14 mouse cellular contexts compared by ENCODE assay signal in the genomic region with DNA sequence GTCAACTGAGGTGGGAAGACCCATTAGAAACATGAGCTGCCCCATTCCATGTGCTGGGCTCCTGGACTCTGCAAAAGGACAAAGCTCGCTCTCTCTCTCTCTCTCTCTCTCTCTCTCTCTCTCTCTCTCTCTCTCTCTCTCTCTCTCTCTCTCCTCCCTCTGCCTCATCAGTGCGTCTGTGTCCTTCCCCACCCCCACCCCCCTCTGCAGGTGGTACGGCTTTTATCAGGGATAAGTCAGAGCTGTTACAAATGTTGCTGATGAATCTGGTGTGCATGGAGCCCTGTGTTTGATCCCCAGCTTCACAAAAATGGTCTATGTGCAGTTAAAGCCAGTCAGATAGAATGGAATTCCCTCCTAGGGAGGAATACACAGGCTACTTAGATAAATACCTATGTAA.
DNase-seq lines count a peak whose midpoint lies in the region.
"Had no signal": no experiment of that assay in that cellular context is flagged by ENCODE, and none has a peak within 500 bp of the region (broad histone marks: within the 10 kb centered on the region; RNA-seq: fewer than 3 reads in every experiment).

No protein-coding gene starts in this region.

- DNase-seq in ES-CJ7 (ENCODE audit: low read depth, low spot score) (peak; percentile 27), R1 (ENCODE audit: low read depth, low spot score) (peak; percentile 80), MN1 (ENCODE audit: low spot score) (no peak)
- DNase-seq in cerebellum, adult 11 months: no peak
- no peak for DNase-seq in cerebellum, adult 8-10 months
- DNase-seq: adrenal gland, adult 2 months; adrenal gland, postnatal 10 days; adrenal gland, postnatal 25 days; cerebellum, adult 11-12 months; cerebellum, adult 2 months; cerebellum, adult 9-11 months; cerebellum, postnatal 14 days; cerebellum, postnatal 36 days; embryo, embryonic 11 days had no signal

Comparison
In these comparisons a context has a peak if more than half of its experiments do, and no peak if none do; other contexts are left out.
1. DNase-seq: peak in ES-CJ7 (single experiment) and R1 (single experiment); none in cerebellum, adult 11 months (single experiment), MN1 (single experiment) and cerebellum, adult 8-10 months (single experiment).